Mouse (Mus musculus) frontal cortex, postnatal 10 days (tissue): Measurements from ENCODE around the gene Nudt2.

ENCODE experiments used
- DNase-seq, 2 experiments: peaks; one replicate each; pipeline ENCODE4 v3.0.0; 2022; ENCODE audit warnings: low spot score in 2 of 2, mixed read lengths in 1 of 2

Gene Nudt2

GRCm38 (mm10) chr4:41520641-41521040 is 55.7 kb downstream of the Nudt2 start:
- no peak for DNase-seq

- DNase-seq, result no peak
These were observed 57.2 kb downstream of the Nudt2 start for GRCm38 (mm10) chr4:41522136-41522535.

DNA sequence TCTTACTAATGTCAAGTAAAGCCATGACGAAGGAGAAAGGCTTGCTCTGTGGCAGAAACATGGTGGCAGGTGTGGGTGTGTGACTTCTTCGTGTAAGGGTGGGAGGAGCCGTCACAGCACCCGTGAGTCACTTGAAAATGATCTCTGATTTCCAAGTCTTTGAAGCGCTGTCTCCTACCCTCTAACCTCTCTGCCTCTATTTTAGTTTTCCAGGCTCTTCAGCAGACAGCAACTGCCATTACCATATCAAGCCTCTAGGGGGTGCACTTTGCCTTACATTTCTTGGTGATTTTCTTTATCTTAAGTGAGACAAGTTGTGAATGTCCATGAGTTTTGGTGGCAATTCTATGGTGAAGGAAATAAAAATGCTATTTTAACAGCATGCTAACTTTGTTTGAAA is 57.8 kb downstream of the Nudt2 start:
- no peak for DNase-seq

- DNase-seq, result no peak
These were observed 58.9 kb downstream of the Nudt2 start for GRCm38 (mm10) chr4:41523839-41524238.

DNA sequence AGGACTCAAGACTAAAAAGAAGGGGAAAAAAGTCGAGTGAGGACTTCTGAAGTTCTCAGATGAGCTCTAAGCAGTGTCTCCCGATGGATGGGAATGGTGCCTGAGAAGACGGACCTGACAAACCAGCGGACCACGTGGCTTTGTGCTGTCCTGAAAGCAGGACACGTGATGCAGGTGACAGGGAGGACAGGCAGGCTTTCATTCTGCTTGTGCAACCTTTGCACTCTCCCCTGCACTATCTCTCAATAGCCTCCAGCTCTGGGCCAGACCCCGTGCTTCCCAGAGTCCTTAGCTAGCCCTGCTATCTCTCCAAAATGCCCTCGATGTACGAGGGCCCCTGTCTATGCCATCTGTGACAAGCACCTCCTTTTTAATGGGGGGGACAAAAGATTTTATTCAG is 59.9 kb downstream of the Nudt2 start:
- DNase-seq, result no peak

GRCm38 (mm10) chr4:41526553-41526952 is 61.6 kb downstream of the Nudt2 start:
- DNase-seq, result no peak

DNA sequence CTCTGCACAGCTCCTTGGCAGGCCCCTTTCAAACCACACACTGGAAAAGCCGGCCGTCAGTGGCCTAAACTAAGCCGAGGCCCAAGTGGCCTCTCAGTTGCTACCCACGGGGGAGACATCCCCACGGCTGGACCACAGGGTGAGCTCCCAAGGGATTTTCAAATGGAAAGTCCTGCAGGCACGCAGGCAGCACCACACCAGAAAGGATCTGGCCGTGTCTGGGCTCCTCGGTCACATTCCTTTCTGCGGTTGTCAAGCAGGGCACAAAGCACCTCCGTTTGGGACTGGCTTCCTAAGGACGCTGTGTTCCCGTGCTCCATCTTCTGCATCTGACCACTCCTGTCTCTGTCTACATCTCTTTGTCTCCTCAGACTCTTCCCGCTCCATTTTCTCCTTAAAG is 62.1 kb downstream of the Nudt2 start:
- DNase-seq, result no peak

DNA sequence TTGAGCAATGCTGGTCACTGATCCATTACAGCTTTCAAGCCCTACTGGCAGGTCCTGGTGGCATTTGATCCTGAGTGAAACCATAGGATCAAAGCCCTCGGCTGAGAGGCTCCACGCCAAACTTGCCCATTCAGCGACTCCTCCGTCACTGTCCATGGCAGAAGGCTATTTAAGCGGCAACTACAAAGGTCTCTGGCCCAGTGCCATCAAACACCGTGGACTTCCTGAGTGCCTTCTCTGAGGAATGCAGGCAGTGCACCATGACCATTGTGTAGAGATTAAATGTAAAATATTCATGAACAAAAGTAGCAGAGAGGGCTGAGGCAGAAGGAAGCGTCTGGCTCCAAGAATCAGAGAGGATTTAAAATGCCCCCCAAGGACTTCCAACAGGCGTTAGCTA is 63.0 kb downstream of the Nudt2 start:
- no peak for DNase-seq
